Mouse (Mus musculus) liver, adult 2 months (tissue): ENCODE data around the gene 4930539E08Rik.

Experiments used
- CTCF ChIP-seq: fragments of 200-500 bp; IDR thresholded peaks from 2 replicates; pipeline ENCODE4 v1.5.1; 2011; ENCODE audit warnings: low read depth, low read length, control low read depth
- POLR2A ChIP-seq: fragments of 200-500 bp; IDR thresholded peaks from 2 replicates; pipeline ENCODE4 v1.6.1; 2011; ENCODE audit warnings: low read length, control low read depth; ENCODE audit not compliant: insufficient read depth; ENCODE audit errors: extremely low read depth

GRCm38 (mm10) chr17:28932274-28932673 is 17.1 kb upstream of the 4930539E08Rik start:
- TF ChIP-seq CTCF (no peak), POLR2A (no peak)
